Mouse (Mus musculus) liver, embryonic 14.5 days (tissue): ENCODE results near the gene Aifm3.

Source experiments
- CTCF ChIP-seq: IDR thresholded peaks from 2 replicates; pipeline ENCODE4 v1.5.1; 2016; ENCODE audit warnings: antibody characterized with exemption, low read depth, control low read depth
- EP300 ChIP-seq: IDR thresholded peaks from 2 replicates; pipeline ENCODE4 v1.6.1; 2016; ENCODE audit warnings: antibody characterized with exemption, low read depth

DNA sequence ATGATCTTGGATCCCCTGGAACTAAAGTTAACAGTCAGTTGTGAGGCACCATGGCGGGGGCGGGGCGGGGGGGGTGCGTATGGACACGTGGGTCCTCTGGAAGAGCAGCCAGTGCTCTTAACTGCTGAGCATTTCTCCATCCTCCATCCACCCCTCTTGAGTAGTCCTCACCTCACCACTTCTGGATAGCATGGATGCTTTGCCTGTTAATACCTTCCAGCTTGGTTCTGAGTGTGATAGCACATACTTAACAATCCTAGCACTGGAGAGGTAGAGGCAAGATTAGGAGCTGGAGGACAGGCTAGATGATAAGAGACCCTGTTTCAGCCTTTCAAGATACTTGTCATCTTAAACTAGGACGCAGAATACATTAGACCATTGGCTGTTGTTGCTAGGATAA lies 16.9 kb upstream of the Aifm3 start:
- TF ChIP-seq EP300 (no peak), CTCF (no peak)
